Mouse (Mus musculus) lung, embryonic 16.5 days (tissue): ENCODE measurements around the gene Scp2. TPM values are rescaled to one million over a fixed set of nuclear protein-coding genes. Genes with fewer than 3 reads are reported as not detected.

ENCODE experiments used
- ATAC-seq: fragments of 200-750 bp; cut with Nextera tagmentation; 2 replicates; pipeline ENCODE4 v1.8.0; 2017; ENCODE audit warnings: low read depth, mild to moderate bottlenecking, moderate library complexity
- H3K27ac ChIP-seq: fragments of 300-500 bp; sonication (generic); 2 replicates; pipeline ENCODE4 v1.5.1; 2014; ENCODE audit warnings: mild to moderate bottlenecking, control low read depth, low read length
- H3K27me3 ChIP-seq: fragments of 300-500 bp; sonication (generic); 2 replicates; pipeline ENCODE4 v1.6.1; 2014; ENCODE audit warnings: low read depth, low read length, mixed read lengths; ENCODE audit not compliant: control insufficient read depth, insufficient read depth
- H3K36me3 ChIP-seq: fragments of 300-500 bp; sonication (generic); 2 replicates; pipeline ENCODE4 v1.6.1; 2014; ENCODE audit warnings: low read length; ENCODE audit not compliant: control insufficient read depth, insufficient read depth
- H3K4me1 ChIP-seq: fragments of 300-500 bp; sonication (generic); replicated peaks from 2 replicates; pipeline ENCODE4 v1.6.1; 2014; ENCODE audit warnings: low read length, mixed read lengths; ENCODE audit not compliant: control insufficient read depth, insufficient read depth
- H3K4me2 ChIP-seq: fragments of 300-500 bp; sonication (generic); 2 replicates; pipeline ENCODE4 v1.6.1; 2014; ENCODE audit warnings: low read depth, low read length, control low read depth
- H3K4me3 ChIP-seq: fragments of 300-500 bp; sonication (generic); 2 replicates; pipeline ENCODE4 v1.5.1; 2014; ENCODE audit warnings: mild to moderate bottlenecking, low read length, control low read depth
- H3K9ac ChIP-seq: fragments of 300-500 bp; sonication (generic); 2 replicates; pipeline ENCODE4 v1.6.1; 2014; ENCODE audit warnings: low read length, control low read depth
- H3K9me3 ChIP-seq: fragments of 300-500 bp; sonication (generic); 2 replicates; pipeline ENCODE4 v1.6.1; 2016; ENCODE audit warnings: low read length; ENCODE audit not compliant: control insufficient read depth
- WGBS: fragments of 180-500 bp; shearing (Covaris S2); extraction: QIAGEN DNeasy Blood & Tissue Kit; methylation state at CpG from one replicate; pipeline ENCODE4 v1.1.7; 2014; 5-methylcytosine and 5-hydroxymethylcytosine counted together
- polyA plus RNA-seq: library from polyadenylated mRNA; unstranded; fragments of >200 nt; fragmentation: Nextera tagmentation; extraction: Ambion mirVana; gene quantifications from 2 replicates; pipeline ENCODE4 v1.2.1, GENCODE M21; 2015

Scp2 gene
- polyA plus RNA-seq, 1 experiment from 2014 or later = 326 TPM

DNA sequence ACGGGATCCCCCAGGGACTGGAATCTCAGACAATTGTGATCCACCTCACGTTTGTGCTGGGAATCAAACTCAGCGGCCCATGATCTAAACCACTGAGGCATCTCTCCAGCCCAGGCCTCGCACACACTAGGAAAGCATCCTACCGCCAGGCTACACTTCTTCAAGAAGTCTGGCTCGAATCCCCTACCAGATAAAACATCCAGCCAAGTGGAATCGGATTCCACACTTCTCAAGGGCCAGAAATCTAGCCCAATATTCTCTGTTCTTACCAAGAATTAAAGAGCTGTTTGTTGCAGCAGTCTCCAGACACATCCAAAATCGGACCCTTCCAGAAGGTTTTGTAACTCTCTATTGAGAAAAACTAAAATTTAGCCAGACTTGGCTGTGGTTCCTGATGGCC lies 107.8 kb downstream of the Scp2 start:
- Histone ChIP-seq H3K4me2 (no peak overlapping the region), H3K36me3 (no peaks in the 10 kb centered on the region; the same call in 1 of the 2 replicates), H3K9ac (no peak overlapping the region), H3K27me3 (peaks cover 8% of the 10 kb centered on the region), H3K9me3 (no peaks in the 10 kb centered on the region), H3K4me3 (no peak overlapping the region), H3K4me1 (peaks cover 3% of the 10 kb centered on the region), H3K27ac (no peak overlapping the region)
- no peak for ATAC-seq
- WGBS = 74% methylated on average over 8 of the region's 8 CpGs

DNA sequence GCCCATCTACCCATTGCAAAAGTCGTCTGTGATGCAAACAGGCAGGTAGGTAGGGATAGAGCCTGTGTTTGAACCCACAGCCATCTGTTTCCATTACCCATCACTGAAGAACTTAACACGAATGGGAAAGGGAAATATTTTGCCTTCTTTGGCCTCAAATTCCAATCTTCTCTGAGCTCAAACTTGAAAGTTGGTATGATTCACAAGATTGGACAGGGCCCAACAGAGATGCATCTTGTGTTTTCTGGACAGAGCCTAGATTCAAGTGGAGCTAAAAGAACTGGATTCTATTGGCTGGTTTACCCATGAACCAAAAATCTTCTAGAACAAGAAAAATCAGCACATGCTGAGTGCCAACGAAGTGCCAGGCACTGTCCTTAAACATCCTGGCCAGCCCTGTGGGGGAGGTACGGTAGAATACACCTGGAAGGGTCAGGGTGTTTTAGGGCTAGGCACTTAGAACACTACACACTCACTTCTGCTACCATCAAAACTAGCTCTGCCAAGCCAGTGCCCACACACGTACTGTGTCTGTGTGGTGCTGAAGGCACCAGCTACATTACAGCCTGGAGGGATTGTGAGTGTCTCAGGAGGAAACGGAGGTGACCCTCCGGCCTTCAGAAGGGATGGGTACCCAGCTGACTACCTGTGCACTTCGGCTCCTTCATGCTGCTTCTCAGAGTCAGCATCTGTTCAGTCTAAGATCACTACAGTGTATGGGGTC lies 111.6 kb downstream of the Scp2 start:
- no peak overlapping the region for H3K4me2 ChIP-seq
- no peak overlapping the region for H3K27ac ChIP-seq
- peaks cover 29% of the 10 kb centered on the region for H3K27me3 ChIP-seq
- H3K36me3 ChIP-seq = no peaks in the 10 kb centered on the region
- no peak overlapping the region for H3K4me3 ChIP-seq
- peaks cover 10% of the 10 kb centered on the region for H3K4me1 ChIP-seq
- 85% methylated on average over 8 of the region's 8 CpGs for WGBS
- ATAC-seq = no peak
- H3K9ac ChIP-seq = no peak overlapping the region
- H3K9me3 ChIP-seq = no peaks in the 10 kb centered on the region

DNA sequence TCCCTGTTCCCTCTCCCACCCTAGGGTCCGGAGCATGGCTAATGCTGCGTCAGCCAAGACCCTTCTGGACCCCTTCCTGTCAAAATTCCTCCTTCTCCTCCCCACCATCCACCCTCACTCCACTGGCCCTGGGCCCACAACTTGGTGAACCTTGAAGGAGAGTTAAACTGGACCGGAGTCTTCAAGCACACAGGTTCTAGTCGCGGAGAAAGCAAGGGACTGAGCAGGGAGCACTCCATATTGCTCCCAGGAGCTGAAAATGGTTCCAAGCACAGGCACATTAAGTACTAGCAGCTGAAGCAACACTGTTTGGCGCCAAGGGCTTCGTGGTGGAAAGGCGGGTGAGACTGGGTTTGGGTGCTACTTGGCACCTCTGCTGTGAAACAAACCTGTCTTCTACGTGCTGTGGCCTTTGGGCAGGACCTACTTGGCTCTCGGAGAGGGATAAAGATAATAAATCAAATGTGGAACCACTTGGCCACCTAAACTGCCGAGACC lies 112.4 kb downstream of the Scp2 start:
- peaks cover 10% of the 10 kb centered on the region for H3K4me1 ChIP-seq
- 33% methylated on average over 11 of the region's 11 CpGs for whole genome bisulfite sequencing
- peak overlapping the region; percentile 99 for H3K4me2 ChIP-seq
- H3K9me3 ChIP-seq = no peaks in the 10 kb centered on the region
- no peak overlapping the region for H3K27ac ChIP-seq
- peak overlapping the region; percentile 65 for H3K4me3 ChIP-seq
- ATAC-seq = no peak; the same call in 1 of the 2 replicates
- H3K9ac ChIP-seq = peak overlapping the region; percentile 63; the same call in 1 of the 2 replicates
- no peaks in the 10 kb centered on the region for H3K36me3 ChIP-seq
- peaks cover 29% of the 10 kb centered on the region for H3K27me3 ChIP-seq

DNA sequence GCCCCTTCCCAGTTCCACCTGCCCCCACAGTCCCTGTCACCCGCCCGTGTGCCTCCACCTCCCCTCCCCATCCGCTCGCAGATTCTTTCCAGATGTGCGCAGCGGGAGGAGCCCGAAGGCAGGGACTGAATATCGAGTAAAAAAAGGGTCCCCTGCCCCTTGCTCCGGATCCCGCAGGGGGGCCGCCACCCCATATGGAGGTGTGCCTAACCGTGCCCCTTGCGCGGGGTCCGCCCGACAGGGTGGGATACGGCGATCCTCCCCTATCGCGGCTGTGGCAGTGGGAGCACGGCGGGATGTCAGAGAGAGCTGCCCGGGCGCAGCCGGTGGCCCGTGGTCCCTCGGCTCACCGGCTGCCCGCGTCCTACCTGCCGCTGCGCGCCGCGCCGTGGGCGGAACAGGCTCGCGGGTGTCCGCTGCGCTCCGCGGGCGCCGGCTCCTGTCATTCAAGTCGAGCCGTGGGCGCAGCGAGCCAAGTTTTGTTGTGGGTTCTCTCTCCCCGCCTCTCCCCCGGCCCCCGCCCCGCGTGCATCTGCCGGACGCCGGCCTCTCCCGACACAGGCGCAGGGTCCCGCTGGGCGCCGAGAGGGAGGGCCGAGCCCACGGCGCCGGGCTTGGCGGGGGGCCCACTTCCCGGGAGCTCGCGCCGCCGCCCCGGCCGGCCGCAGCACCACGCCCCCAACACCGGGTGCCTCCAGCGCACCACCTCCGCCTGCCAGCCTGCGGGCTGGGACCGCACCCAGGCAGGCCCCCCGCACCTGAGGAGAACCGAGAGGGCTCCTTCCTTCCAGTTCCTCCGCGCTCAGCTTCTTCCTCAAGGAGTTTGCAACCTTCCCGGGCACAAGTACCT lies 113.1 kb downstream of the Scp2 start:
- H3K36me3 ChIP-seq = no peaks in the 10 kb centered on the region
- H3K27ac ChIP-seq = no peak overlapping the region
- peak; percentile 44 for ATAC-seq
- H3K9me3 ChIP-seq = no peaks in the 10 kb centered on the region
- peak overlapping the region; percentile 99 for H3K4me2 ChIP-seq
- H3K27me3 ChIP-seq = peaks cover 29% of the 10 kb centered on the region
- WGBS = under 1% methylated on average over 62 of the region's 86 CpGs
- H3K4me3 ChIP-seq = peak overlapping the region; percentile 65
- peaks cover 10% of the 10 kb centered on the region for H3K4me1 ChIP-seq
- H3K9ac ChIP-seq = peak overlapping the region; percentile 63

DNA sequence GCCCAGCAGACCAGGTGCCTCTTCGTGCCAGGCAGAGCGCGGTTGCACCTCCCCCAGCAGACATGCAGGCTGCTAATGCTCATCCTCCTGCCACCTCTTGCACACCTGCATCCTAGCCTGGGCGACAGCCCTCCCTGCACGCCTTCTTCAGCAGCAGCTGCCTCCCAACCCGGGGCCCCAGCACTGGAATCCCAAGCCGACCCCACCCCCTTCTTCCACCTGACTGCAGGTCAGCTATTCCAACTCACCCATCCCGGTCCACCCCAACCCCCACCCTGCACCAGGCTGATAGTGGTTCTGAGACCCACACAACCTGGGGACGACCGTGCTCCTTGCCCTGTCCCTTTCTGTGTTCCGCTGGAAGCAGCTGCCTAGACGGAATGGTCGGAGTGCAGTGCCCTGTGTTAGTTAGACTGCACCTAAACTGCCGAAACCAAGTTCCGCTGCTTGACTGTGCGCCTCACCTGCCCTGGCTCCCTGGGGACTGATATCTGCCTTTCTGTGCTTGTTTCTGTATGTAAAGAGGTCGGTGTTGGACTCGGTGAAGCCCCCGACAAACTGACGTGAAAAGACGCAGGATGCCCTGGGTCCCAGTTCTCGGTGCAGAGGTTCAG lies 113.8 kb downstream of the Scp2 start:
- peaks cover 29% of the 10 kb centered on the region for H3K27me3 ChIP-seq
- WGBS = 4% methylated on average over 22 of the region's 22 CpGs

DNA sequence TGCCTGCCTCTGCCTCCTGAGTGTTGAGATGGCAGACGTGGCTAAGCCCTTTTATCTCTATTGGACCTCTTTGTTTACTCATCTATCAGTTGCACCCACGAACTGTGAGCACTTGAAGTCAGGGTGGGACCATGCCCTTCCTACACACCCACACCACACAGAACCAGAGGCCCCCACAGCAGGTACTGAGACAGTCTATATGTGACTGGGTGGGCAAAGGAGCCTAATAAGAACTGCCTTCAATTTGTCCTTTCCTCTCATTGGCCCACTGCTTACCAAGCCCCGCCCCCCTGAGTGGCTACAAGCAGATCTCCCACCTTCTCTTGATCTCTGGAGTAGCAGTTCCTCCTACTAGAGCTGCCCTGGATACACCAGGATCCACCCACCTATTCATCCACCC lies 118.6 kb downstream of the Scp2 start:
- Histone ChIP-seq H3K27ac (no peak overlapping the region), H3K27me3 (peaks cover 13% of the 10 kb centered on the region), H3K4me2 (no peak overlapping the region), H3K9ac (no peak overlapping the region), H3K4me1 (peaks cover 9% of the 10 kb centered on the region), H3K9me3 (no peaks in the 10 kb centered on the region), H3K4me3 (no peak overlapping the region), H3K36me3 (no peaks in the 10 kb centered on the region)
- 15% methylated on average over 3 of the region's 3 CpGs for WGBS
- ATAC-seq = no peak

More for the DNA sequence above, 113.8 kb downstream of the Scp2 start:
- H3K27ac ChIP-seq = no peak overlapping the region
- peaks cover 10% of the 10 kb centered on the region for H3K4me1 ChIP-seq
- H3K4me2 ChIP-seq = peak overlapping the region; percentile 99
- peak overlapping the region; percentile 63 for H3K9ac ChIP-seq
- no peaks in the 10 kb centered on the region for H3K9me3 ChIP-seq
- peak; percentile 13; the same call in 1 of the 2 replicates for ATAC-seq
- H3K36me3 ChIP-seq = no peaks in the 10 kb centered on the region
- H3K4me3 ChIP-seq = peak overlapping the region; percentile 65

DNA sequence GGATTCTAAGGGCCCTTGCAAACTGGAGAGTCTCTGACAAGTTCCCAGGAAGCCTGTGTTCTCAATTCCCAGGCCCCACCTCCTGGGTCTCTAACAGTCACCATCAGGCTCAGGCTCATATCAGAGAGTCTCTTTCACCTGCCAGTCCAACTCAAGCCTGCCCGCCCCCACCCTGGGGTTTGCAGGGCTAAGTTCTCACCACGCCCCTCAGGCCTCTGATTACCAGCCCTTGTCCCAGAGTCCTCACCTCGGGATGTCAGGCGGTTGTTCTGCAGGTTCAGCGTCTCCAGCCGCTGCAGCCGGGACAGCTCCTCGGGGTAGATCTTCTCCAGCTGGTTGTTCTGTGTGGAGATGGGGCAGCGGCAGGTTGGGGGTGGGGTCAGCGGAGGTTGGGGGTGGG lies 119.5 kb downstream of the Scp2 start:
- Histone ChIP-seq H3K4me1 (peaks cover 7% of the 10 kb centered on the region; the same call in 1 of the 2 replicates), H3K4me2 (peak overlapping the region; percentile 40), H3K9me3 (no peaks in the 10 kb centered on the region), H3K36me3 (no peaks in the 10 kb centered on the region), H3K27me3 (peaks cover 4% of the 10 kb centered on the region), H3K27ac (no peak overlapping the region), H3K9ac (peak overlapping the region; percentile 6; the same call in 1 of the 2 replicates), H3K4me3 (peak overlapping the region; percentile 3; the same call in 1 of the 2 replicates)
- 7% methylated on average over 10 of the region's 10 CpGs for WGBS
- ATAC-seq = peak; percentile 85

DNA sequence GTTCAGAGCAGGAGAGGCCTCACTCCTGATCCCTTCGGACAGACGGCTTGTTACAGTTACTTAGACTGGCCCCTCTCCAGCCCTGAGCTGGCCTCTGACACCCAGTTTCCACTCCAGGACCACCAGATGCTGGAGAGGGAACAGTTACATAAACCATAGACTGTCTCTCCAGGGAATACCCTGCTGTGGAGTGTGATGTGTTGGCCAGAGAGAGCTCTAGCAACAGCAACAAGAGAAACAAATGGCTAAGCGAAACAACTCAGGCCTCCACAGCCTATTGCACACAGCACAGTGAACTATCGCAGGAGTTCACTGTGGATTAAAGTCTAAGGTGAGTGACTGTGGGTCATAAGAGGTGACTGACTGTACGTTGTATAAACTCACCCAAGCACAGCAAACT lies 120.2 kb downstream of the Scp2 start:
- Histone ChIP-seq H3K4me2 (no peak overlapping the region), H3K36me3 (no peaks in the 10 kb centered on the region), H3K9me3 (no peaks in the 10 kb centered on the region), H3K27ac (peak overlapping the region; percentile 55), H3K4me1 (peaks cover 7% of the 10 kb centered on the region; the same call in 1 of the 2 replicates), H3K27me3 (peaks cover 3% of the 10 kb centered on the region; the same call in 1 of the 2 replicates), H3K4me3 (no peak overlapping the region), H3K9ac (no peak overlapping the region)
- peak; percentile 27 for ATAC-seq
- 57% methylated on average over 5 of the region's 5 CpGs for WGBS
